Mouse (Mus musculus) liver, postnatal 0 days (tissue): ENCODE measurements around the gene Gamt. TPM values are rescaled to one million over a fixed set of nuclear protein-coding genes. Genes with fewer than 3 reads are reported as not detected.
A peak's percentile ranks its signal among the peaks of the same experiment; 100 is the strongest.
"Not testable (repeated sequence)": the region's sequence is repeated elsewhere in the genome, so short reads cannot be mapped to it uniquely, and the experiment has no call there.

Source experiments
- ATAC-seq: fragments of 200-750 bp; cut with Nextera tagmentation; 2 replicates; pipeline ENCODE4 v1.8.0; 2017; ENCODE audit warnings: mild to moderate bottlenecking, moderate library complexity
- DNase-seq: peaks from one replicate; pipeline ENCODE4 v3.0.0-alpha.2; 2016
- H3K27ac ChIP-seq: fragments of 300-500 bp; sonication (generic); 2 replicates; pipeline ENCODE4 v1.5.1; 2014; ENCODE audit warnings: antibody characterized with exemption, moderate library complexity, mild to moderate bottlenecking, low read depth
- H3K27me3 ChIP-seq: fragments of 300-500 bp; sonication (generic); 2 replicates; pipeline ENCODE4 v1.6.1; 2014; ENCODE audit warnings: low read length, control low read depth, mixed read lengths; ENCODE audit not compliant: insufficient read depth
- H3K36me3 ChIP-seq: fragments of 300-500 bp; sonication (generic); replicated peaks from 2 replicates; pipeline ENCODE4 v1.6.1; 2014; ENCODE audit warnings: mild to moderate bottlenecking, control low read depth, low read length, moderate library complexity, mixed read lengths; ENCODE audit not compliant: insufficient read depth
- H3K4me1 ChIP-seq: fragments of 300-500 bp; sonication (generic); 2 replicates; pipeline ENCODE4 v1.6.1; 2014; ENCODE audit warnings: antibody characterized with exemption, mild to moderate bottlenecking, control low read depth; ENCODE audit not compliant: insufficient read depth
- H3K4me2 ChIP-seq: fragments of 300-500 bp; sonication (generic); 2 replicates; pipeline ENCODE4 v1.6.1; 2014; ENCODE audit warnings: low read depth, mild to moderate bottlenecking, low read length, moderate library complexity, mixed read lengths
- H3K4me3 ChIP-seq: fragments of 300-500 bp; sonication (generic); 2 replicates; pipeline ENCODE4 v1.5.1; 2014; ENCODE audit warnings: low read depth, low read length
- H3K9ac ChIP-seq: fragments of 300-500 bp; sonication (generic); replicated peaks from 2 replicates; pipeline ENCODE4 v1.6.1; 2014; ENCODE audit warnings: mild to moderate bottlenecking, moderate library complexity
- H3K9me3 ChIP-seq: fragments of 300-500 bp; sonication (generic); 2 replicates; pipeline ENCODE4 v1.6.1; 2016; ENCODE audit warnings: mild to moderate bottlenecking, control low read depth, low read length, mixed read lengths
- CTCF ChIP-seq: sonication (generic); IDR thresholded peaks from 2 replicates; pipeline ENCODE4 v1.5.1; 2016; ENCODE audit warnings: antibody characterized with exemption, low read depth
- EP300 ChIP-seq: IDR thresholded peaks from 2 replicates; pipeline ENCODE4 v1.6.1; 2016; ENCODE audit warnings: antibody characterized with exemption, low read depth, mild to moderate bottlenecking
- WGBS: fragments of 180-500 bp; shearing (Covaris S2); extraction: QIAGEN DNeasy Blood & Tissue Kit; methylation state at CpG from one replicate; pipeline ENCODE4 v1.1.7; 2014; ENCODE audit not compliant: insufficient replicate concordance; 5-methylcytosine and 5-hydroxymethylcytosine counted together
- polyA plus RNA-seq: library from polyadenylated mRNA; unstranded; fragments of >200 nt; fragmentation: Nextera tagmentation; extraction: Ambion mirVana; gene quantifications from 2 replicates; pipeline ENCODE4 v1.2.1, GENCODE M21; 2015

Gamt gene
- polyA plus RNA-seq, 1 experiment from 2014 or later, result 93.9 TPM

DNA sequence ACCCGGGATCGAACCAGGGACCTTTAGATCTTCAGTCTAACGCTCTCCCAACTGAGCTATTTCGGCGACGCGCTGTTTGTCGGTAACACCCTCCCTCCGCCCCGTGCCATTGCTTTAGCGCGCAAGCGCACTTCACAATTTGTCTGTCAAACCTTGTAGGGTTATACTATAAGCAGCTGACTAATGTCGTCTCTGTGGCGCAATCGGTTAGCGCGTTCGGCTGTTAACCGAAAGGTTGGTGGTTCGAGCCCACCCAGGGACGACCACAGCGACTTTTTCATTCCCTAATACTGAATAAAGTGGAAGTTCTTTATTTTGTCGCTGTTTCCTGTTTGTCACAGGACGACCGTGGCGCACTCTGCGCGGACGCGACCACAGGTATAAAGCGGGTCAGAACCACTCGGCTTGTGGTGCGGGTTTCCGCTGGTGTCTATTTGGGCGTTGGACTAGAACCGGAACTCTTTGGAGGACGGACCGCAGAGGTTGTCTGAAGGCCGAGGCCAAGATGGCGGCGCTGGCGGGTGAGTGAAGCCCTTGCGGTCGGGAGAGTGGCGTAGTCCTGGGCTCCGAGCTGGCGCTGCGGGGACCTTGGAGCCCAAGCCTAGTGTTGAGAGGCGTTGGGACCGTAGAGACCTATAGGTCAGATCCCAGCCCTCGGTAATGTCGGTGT, 11.7 kb downstream of the Gamt start, which contains the start of gene Ndufs7:
Gene Ndufs7 (plus strand): TSS at position 151 of the 670 bp plus-strand sequence.
- peak within 1 kb of the TSS; percentile 88 for H3K27ac ChIP-seq
- WGBS, result under 1% methylated on average over 53 of the region's 53 CpGs
- H3K4me3 ChIP-seq, result peak within 1 kb of the TSS; percentile 86
- peaks cover 17% of the 10 kb centered on the region for H3K4me1 ChIP-seq
- H3K9me3 ChIP-seq, result no peaks in the 10 kb centered on the region
- peaks cover 13% of the 10 kb centered on the region for H3K36me3 ChIP-seq
- no peaks in the 10 kb centered on the region for H3K27me3 ChIP-seq
- DNase-seq (peak; percentile 93), ATAC-seq (peak; percentile 92)
- TF ChIP-seq EP300 (peak; percentile 81), CTCF (no peak)
- H3K9ac ChIP-seq, result peak within 1 kb of the TSS; percentile 92
- peak within 1 kb of the TSS; percentile 87 for H3K4me2 ChIP-seq

DNA sequence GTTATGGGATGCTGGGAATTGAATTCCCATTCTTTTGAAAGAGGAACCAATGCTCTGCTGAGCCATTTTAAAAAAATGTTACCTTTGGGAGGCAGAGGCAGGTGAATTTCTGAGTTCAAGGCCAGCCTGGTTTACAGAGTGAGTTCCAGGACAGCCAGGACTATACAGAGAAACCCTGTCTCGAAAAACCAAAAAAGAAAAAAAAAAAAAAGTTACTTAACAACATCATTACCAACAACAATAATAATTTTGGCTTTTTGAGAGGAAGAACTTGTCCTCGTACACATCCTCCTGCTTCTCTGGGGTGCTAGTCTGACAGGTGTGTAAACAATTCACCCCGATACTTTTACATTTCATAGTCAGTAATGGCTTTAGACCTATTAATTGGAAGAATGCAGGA, 12.4 kb downstream of the Gamt start:
- ATAC-seq, DNase-seq, H3K27me3 ChIP-seq, H3K27ac ChIP-seq, H3K9me3 ChIP-seq, H3K9ac ChIP-seq: not testable (repeated sequence)
- Histone ChIP-seq H3K4me3 (peak overlapping the region; percentile 86), H3K36me3 (peaks cover 13% of the 10 kb centered on the region), H3K4me2 (peak overlapping the region; percentile 87), H3K4me1 (peaks cover 17% of the 10 kb centered on the region)
- WGBS, result 30% methylated on average over 3 of the region's 3 CpGs

DNA sequence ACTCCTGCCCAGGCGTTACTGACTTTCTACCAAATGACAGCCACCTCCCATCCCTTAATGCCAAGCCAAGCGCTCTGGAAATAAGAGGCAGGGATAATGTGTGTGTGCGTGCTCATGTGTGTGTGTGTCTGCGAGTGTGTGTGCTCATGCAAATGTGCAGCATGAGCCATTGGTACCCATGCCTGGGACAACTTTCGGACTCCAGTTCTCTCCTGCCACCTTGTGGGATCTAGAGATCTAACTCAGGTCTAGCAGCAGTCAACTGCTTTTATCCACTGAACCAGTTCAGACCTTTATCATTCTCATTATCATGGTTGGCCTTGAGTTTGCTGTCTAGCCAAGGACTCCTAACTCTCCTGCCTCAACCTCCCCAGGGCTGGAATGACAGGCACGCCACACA, 13.0 kb downstream of the Gamt start:
- no peaks in the 10 kb centered on the region for H3K27me3 ChIP-seq
- H3K4me3 ChIP-seq, result no peak overlapping the region
- ATAC-seq, result no peak
- H3K36me3 ChIP-seq, result peaks cover 15% of the 10 kb centered on the region
- peaks cover 17% of the 10 kb centered on the region for H3K4me1 ChIP-seq
- no peak overlapping the region for H3K27ac ChIP-seq
- WGBS, result 62% methylated on average over 6 of the region's 6 CpGs
- H3K9ac ChIP-seq, result no peak overlapping the region
- DNase-seq, result no peak
- peak overlapping the region; percentile 87; the same call in 1 of the 2 replicates for H3K4me2 ChIP-seq
- H3K9me3 ChIP-seq, result no peaks in the 10 kb centered on the region
- TF ChIP-seq CTCF (peak; percentile 58), EP300 (no peak)

DNA sequence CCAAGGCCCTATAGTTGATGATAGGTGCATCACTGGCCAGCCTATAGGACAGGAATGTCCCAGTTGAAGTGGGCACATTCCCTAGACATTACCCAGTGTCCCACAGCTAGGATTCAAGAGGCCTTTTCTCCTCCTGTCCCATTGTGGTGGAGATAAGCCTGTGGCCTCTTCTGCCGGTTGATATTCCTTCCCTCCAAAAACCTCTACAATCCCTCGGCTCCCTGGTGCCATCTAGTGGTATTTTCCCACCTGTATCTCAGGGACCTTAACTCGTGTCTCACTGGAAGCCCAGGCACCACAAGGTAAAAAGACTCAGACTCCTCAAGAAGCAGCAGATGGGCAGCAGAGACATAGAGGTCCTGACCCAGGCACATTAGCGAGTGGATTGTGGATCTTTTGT, 15.2 kb downstream of the Gamt start:
- TF ChIP-seq CTCF, result peak; percentile 95
- no peak for TF ChIP-seq EP300
- Histone ChIP-seq H3K4me3 (no peak overlapping the region), H3K4me1 (peaks cover 13% of the 10 kb centered on the region), H3K9me3 (no peaks in the 10 kb centered on the region), H3K27ac (no peak overlapping the region), H3K4me2 (no peak overlapping the region), H3K27me3 (no peaks in the 10 kb centered on the region), H3K9ac (no peak overlapping the region), H3K36me3 (peaks cover 34% of the 10 kb centered on the region)
- WGBS, result 2% methylated on average over 4 of the region's 4 CpGs
- no peak for ATAC-seq
- peak; percentile 83 for DNase-seq

DNA sequence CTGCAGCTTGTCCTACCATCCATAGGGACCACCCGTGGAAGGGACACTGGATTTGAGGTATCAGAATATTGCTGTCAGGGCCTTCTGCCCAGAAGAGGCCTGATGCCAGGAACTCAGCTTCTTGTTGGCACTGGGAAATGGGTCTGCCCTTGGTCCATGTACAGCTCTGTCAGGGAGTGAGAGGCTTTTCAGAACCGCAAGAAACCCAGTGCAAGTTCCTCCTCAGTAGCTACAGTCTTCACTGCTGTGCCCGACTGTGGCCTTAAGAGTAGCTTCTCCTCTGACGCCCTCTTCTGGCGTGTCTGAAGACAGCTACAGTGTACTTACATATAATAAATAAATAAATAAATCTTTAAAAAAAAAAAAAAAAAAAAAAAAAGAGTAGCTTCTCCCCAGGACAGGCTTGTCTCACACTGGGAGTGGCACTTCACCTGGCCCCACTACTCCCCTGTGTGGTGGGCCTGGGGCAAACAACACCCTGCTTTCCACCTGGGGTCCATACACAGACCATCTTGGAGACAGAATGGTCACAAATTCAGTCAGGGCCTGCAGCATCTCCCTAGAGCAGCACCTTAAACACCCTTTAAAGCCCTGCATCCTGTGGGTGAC, 15.9 kb downstream of the Gamt start:
- ATAC-seq, result no peak
- H3K9ac ChIP-seq, result no peak overlapping the region
- no peaks in the 10 kb centered on the region for H3K27me3 ChIP-seq
- TF ChIP-seq CTCF (peak; percentile 56), EP300 (no peak)
- no peak overlapping the region for H3K27ac ChIP-seq
- H3K9me3 ChIP-seq, result no peaks in the 10 kb centered on the region
- H3K4me2 ChIP-seq, result no peak overlapping the region
- peaks cover 41% of the 10 kb centered on the region for H3K36me3 ChIP-seq
- peak; percentile 62 for DNase-seq
- H3K4me1 ChIP-seq, result peaks cover 6% of the 10 kb centered on the region
- WGBS, result 37% methylated on average over 5 of the region's 5 CpGs
- no peak overlapping the region for H3K4me3 ChIP-seq

DNA sequence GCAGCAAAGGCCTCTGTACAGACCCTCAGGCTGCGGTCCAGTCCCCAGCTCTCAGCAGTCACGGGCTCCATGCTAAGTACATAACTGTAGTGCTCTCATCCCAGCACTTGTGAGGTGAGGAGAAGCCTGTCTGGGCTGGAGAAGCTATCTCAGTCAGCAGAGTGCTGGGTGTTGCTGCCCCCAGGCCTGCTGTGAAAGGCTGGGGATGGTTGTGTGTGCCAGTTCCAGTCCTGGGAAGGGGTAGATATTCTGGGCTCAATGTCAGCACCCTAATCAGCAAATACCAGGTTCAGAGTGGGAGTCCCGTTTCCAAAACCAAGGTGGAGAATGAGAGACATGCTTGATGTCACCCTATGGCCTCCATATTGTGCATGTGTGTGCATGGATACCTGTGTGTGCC, 18.2 kb downstream of the Gamt start:
- DNase-seq, result no peak
- ATAC-seq, result peak; percentile 46; the same call in 1 of the 2 replicates
- TF ChIP-seq CTCF (no peak), EP300 (no peak; the same call in 1 of the 2 replicates)
- no peaks in the 10 kb centered on the region for H3K9me3 ChIP-seq
- no peak overlapping the region for H3K27ac ChIP-seq
- peaks cover 5% of the 10 kb centered on the region; the same call in 1 of the 2 replicates for H3K4me1 ChIP-seq
- no peak overlapping the region for H3K4me2 ChIP-seq
- 72% methylated on average over 3 of the region's 3 CpGs for WGBS
- no peaks in the 10 kb centered on the region for H3K27me3 ChIP-seq
- H3K36me3 ChIP-seq, result peaks cover 59% of the 10 kb centered on the region
- no peak overlapping the region for H3K9ac ChIP-seq
- H3K4me3 ChIP-seq, result no peak overlapping the region
